Mouse (Mus musculus) thymus, postnatal 4 days (tissue): Measurements from ENCODE around the gene Gm10354.
"Not testable (repeated sequence)": the region's sequence is repeated elsewhere in the genome, so short reads cannot be mapped to it uniquely, and the experiment has no call there.

ENCODE experiments used
- DNase-seq: peaks from one replicate; pipeline ENCODE4 v3.0.0; 2021

The Gm10354 gene

DNA sequence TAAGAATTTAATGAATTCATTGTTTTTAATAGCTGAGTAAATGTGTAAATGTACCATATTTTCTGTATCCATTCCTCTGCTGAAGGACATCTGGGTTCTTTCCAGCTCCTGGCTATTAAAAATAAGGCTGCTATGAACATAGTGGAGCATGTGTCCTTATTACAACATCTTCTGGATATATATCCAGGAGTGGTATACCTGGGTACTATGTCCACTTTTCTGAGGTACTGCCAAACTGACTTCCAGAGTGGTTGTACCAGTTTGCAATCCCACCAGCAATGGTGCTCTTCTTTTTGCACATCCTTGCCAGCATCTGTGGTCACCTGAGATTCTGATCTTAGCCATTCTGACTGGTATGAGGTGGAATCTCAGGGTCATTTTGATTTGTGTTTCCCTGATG is 25.1 kb downstream of the Gm10354 start:
- not testable (repeated sequence) for DNase-seq

DNA sequence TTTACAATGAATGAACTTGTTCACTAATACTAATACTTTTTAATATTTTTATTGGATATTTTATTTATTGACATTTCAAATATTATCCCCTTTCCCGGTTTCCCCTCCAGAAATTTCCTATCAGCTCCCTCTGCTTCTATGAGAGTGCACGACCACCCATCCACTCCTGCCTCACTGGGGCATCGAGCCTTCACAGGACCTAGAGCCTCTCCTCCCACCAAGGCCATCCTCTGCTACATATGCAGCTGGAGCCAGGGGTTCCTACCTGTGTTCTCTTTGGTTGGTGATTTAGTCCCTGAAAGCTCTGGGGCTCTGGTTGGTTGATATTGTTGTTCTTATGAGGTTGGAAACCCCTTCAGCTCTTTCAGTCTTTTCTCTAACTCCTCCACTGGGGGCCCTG is 26.0 kb downstream of the Gm10354 start:
- not testable (repeated sequence) for DNase-seq

DNA sequence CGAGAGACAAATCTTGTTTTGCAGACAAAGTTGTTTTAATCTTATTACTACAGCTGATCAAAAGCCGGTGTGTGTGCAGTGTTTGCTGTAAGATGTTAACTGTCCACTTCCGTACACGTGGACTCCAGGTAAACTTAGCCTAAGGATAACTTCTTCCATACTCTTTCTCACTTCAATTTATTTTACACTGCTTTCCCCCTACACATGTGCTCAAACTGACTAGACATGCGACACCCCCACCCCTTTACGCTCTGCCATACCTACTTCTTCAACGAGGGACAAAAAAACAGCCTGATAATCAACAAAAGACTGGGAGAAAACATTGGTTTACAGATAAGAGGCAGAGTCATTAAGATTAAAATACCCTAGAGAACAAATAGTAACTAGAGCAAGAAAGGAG is 26.9 kb downstream of the Gm10354 start:
- not testable (repeated sequence) for DNase-seq

DNA sequence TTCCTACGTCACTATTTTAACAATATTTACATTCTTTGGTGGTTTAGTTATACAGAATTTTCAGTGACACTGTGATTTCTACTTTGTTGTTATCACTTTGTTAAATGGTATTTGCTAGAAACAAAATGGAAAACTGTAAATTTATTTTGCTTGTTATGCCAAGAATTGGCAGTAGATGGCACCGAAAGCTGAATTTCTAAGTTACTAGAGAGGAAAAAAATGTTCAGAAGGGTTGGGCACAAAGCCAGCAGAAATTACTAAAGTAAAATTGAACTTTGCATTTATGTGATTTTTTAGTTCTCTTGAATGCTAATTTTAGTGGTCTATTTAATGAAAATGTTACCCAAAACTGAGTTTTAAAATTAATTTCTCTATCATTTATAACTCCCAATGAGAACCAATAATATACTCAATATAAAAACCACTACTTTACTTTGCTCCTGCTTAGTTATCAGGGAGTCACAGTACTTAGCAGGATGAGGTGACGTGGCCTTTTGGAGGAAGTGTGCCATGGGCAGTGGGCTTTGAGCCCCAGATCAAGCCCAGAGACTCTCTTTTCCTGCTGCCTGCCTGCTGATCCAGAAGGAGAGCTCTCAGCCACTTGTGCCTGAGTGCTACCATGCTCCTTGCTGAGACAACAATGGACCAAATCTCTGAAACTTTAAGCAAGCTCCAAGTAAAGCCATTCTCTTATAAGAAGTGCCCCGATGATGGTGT is 31.1 kb downstream of the Gm10354 start:
- DNase-seq: not testable (repeated sequence)

DNA sequence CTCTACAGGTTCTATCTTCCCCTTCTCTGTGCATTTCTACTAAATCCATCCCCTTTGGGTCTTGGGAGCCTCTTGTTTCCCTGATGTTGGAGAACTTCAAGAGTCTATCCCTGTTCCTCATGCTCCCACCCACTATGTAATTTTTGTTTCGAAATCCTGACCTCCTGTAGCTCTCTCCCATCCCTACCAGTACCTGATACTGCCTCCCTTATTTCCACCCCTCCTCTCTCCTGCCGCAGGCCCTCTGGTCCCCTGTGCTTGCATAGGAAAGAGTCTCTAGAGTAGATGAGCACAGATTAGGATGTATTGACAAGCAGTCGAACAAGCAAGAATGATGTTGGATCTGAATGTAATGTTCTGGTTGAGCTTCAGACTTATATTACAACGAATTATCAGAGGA is 33.2 kb downstream of the Gm10354 start:
- not testable (repeated sequence) for DNase-seq

DNA sequence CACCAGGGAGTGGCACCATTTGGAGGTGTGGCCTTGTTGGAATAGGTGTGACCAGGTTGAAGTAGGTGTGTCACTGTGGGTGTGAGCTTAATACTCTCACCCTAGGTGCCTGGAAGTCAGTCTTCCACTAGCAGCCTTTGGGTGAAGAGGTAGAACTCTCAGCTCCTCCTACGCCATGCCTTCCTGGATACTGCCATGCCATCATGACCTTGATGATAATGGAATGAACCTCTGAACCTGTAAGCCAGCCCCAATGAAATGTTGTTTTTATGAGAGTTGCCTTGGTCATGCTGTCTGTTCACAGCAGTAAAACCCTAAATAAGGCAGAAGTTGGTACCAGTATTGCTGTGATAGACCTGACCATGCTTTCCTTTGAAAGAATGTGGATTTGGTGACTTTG is 37.7 kb downstream of the Gm10354 start:
- not testable (repeated sequence) for DNase-seq

DNA sequence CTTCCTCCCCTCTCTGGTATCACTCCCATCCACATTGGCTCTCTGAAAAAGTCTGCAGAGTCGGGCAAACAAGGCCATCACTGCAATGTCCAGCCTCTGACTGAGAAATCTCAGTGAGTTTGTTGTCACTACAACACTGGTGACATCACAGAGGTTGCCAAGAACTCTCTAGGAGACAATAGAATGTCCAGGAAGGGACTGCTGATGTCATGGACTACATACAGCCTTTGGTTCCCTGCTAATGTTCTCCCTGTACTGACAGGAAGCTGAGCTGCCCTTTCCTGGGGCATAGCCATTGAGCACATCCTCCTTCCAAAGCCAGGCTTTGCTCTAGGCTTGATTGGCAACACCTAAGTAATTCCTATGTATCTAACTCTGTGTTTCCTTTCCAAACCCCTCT is 40.4 kb downstream of the Gm10354 start, which contains the start of gene Speer4e:
TSS of gene Speer4e (minus strand) at position 101 of the 400 bp plus-strand sequence.
- not testable (repeated sequence) for DNase-seq

DNA sequence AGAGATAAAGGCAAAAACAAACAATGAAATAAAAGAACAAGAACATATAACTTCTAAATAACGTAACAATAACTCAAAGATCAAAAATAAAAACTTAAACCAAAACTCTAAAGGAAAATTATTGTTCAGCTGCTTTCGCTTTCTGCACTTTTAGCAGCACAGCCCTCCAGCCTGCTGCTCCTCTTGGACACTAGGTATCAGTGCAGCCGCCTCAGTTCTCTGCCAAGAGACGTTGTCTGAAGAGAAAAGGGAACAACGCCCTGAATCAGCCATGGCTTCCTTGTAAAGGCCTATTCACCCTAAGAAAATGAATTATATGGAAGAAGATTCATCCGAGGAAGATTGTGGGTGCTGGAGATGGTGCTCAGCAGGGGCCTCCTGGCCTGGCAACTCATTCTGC is 45.0 kb downstream of the Gm10354 start:
- not testable (repeated sequence) for DNase-seq

DNA sequence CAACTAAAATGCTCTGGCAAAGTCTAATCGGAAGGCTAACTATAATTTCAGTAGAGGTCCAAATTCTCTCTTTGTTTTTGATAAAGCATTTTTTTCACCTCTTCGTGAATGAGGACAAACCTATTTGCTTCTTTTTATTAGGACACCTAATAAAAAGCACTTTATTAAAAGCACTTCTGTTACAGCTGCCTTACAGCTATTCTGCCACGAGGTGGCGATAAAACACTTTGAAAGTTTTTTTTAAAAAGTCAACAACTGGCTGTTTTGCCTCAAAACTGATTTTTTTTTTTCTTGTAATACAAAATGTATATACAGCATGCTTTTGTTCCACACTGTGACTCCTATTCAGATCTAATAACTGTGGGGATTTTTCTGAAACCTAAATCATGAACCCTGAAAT is 51.7 kb downstream of the Gm10354 start:
- not testable (repeated sequence) for DNase-seq
